In genomic region chr13:94381427-94381826, GRCm38 (mm10) we compare ENCODE assay signal across 17 mouse cellular contexts. TPM values are rescaled to one million over a fixed set of nuclear protein-coding genes. Genes with fewer than 3 reads are reported as not detected.
DNase-seq lines count a peak whose midpoint lies in the region; ATAC-seq and TF ChIP-seq lines count a peak whose summit lies in the region.
"Had no signal": no experiment of that assay in that cellular context is flagged by ENCODE, and none has a peak within 500 bp of the region (broad histone marks: within the 10 kb centered on the region; RNA-seq: fewer than 3 reads in every experiment).

No protein-coding gene starts in this region.

- H3K9ac ChIP-seq in hindbrain, postnatal 0 days (replicated peaks; ENCODE audit: low read length), result no peak overlapping the region
- H3K9ac ChIP-seq in hindbrain, embryonic 12.5 days, result no peak overlapping the region
- no peak overlapping the region for H3K9ac ChIP-seq in midbrain, embryonic 15.5 days
- no peak overlapping the region for H3K9ac ChIP-seq in midbrain, embryonic 13.5 days (replicated peaks)
- H3K9ac ChIP-seq in intestine, postnatal 0 days (ENCODE audit: low read depth, low read length), result no peak overlapping the region
- H3K9ac ChIP-seq: neural tube, embryonic 12.5 days; stomach, embryonic 15.5 days had no signal

- H3K27ac ChIP-seq in hindbrain, postnatal 0 days, result no peak overlapping the region
- no peak overlapping the region for H3K27ac ChIP-seq in hindbrain, embryonic 12.5 days
- H3K27ac ChIP-seq in midbrain, embryonic 15.5 days, result no peak overlapping the region
- H3K27ac ChIP-seq in midbrain, embryonic 13.5 days, result no peak overlapping the region
- H3K27ac ChIP-seq in intestine, postnatal 0 days (ENCODE audit: low read depth, low read length), result no peak overlapping the region
- H3K27ac ChIP-seq: forebrain, embryonic 10.5 days; heart, embryonic 13.5 days; hindbrain, embryonic 10.5 days; neural tube, embryonic 12.5 days; stomach, embryonic 15.5 days had no signal

- no peaks in the 10 kb centered on the region for H3K36me3 ChIP-seq in hindbrain, postnatal 0 days (ENCODE audit: insufficient read depth, low read length)
- H3K36me3 ChIP-seq in hindbrain, embryonic 12.5 days, result no peaks in the 10 kb centered on the region
- H3K36me3 ChIP-seq in midbrain, embryonic 15.5 days (replicated peaks), result no peaks in the 10 kb centered on the region
- no peaks in the 10 kb centered on the region for H3K36me3 ChIP-seq in midbrain, embryonic 13.5 days
- H3K36me3 ChIP-seq in intestine, postnatal 0 days (ENCODE audit: control insufficient read depth, insufficient read depth), result no peaks in the 10 kb centered on the region
- H3K36me3 ChIP-seq: forebrain, embryonic 10.5 days; heart, embryonic 13.5 days; hindbrain, embryonic 10.5 days; neural tube, embryonic 12.5 days; stomach, embryonic 15.5 days had no signal

- DNase-seq in hindbrain, postnatal 0 days (ENCODE audit: low spot score), result no peak
- no peak for DNase-seq in urinary bladder, postnatal 4 days (ENCODE audit: low spot score in 2 of 2)
- DNase-seq in frontal cortex, postnatal 14 days (ENCODE audit: low spot score in 2 of 2), result no peak
- DNase-seq: adrenal gland, postnatal 14 days; cerebellum, postnatal 25 days; kidney, adult 9 months had no signal

- no peak for TF ChIP-seq CTCF in hindbrain, postnatal 0 days (IDR thresholded peaks at IDR 0.05; ENCODE audit: low read depth)
- TF ChIP-seq CTCF in intestine, postnatal 0 days (IDR thresholded peaks at IDR 0.05; ENCODE audit: low read depth), result no peak

- H3K4me2 ChIP-seq in hindbrain, postnatal 0 days (ENCODE audit: low read depth, low read length), result no peak overlapping the region
- no peak overlapping the region for H3K4me2 ChIP-seq in hindbrain, embryonic 12.5 days (replicated peaks)
- no peak overlapping the region for H3K4me2 ChIP-seq in midbrain, embryonic 15.5 days
- no peak overlapping the region for H3K4me2 ChIP-seq in midbrain, embryonic 13.5 days (replicated peaks)
- H3K4me2 ChIP-seq in intestine, postnatal 0 days (replicated peaks; ENCODE audit: low read depth), result no peak overlapping the region
- H3K4me2 ChIP-seq: heart, embryonic 13.5 days; neural tube, embryonic 12.5 days; stomach, embryonic 15.5 days had no signal

- 0 out of 2 replicates have a peak, but pooled peaks have one; percentile 8 for ATAC-seq in hindbrain, postnatal 0 days
- no peak for ATAC-seq in hindbrain, embryonic 12.5 days (ENCODE audit: low FRiP score)
- ATAC-seq in midbrain, embryonic 15.5 days (replicated peaks), result 0 out of 2 replicates have a peak, but pooled peaks have one; percentile 7
- no peak for ATAC-seq in midbrain, embryonic 13.5 days
- peak; percentile 57; the same call in 1 of the 2 replicates for ATAC-seq in intestine, postnatal 0 days
- peak; percentile 36 for ATAC-seq in monocyte, adult 5-6 weeks (replicated peaks; ENCODE audit: insufficient number of reproducible peaks, low FRiP score, low TSS enrichment, poor library complexity, severe bottlenecking)

- no peak overlapping the region for H3K4me3 ChIP-seq in hindbrain, postnatal 0 days (ENCODE audit: low read length)
- no peak overlapping the region for H3K4me3 ChIP-seq in hindbrain, embryonic 12.5 days
- H3K4me3 ChIP-seq in midbrain, embryonic 15.5 days, result no peak overlapping the region
- H3K4me3 ChIP-seq in midbrain, embryonic 13.5 days (replicated peaks), result no peak overlapping the region
- no peak overlapping the region for H3K4me3 ChIP-seq in intestine, postnatal 0 days (ENCODE audit: low read depth, low read length)
- H3K4me3 ChIP-seq: forebrain, embryonic 10.5 days; heart, embryonic 13.5 days; hindbrain, embryonic 10.5 days; layer of hippocampus, adult 2 months; neural tube, embryonic 12.5 days; stomach, embryonic 15.5 days had no signal

- no peaks in the 10 kb centered on the region for H3K9me3 ChIP-seq in hindbrain, postnatal 0 days (ENCODE audit: low read length)
- no peaks in the 10 kb centered on the region for H3K9me3 ChIP-seq in hindbrain, embryonic 12.5 days (replicated peaks)
- H3K9me3 ChIP-seq in midbrain, embryonic 15.5 days, result no peaks in the 10 kb centered on the region
- H3K9me3 ChIP-seq in midbrain, embryonic 13.5 days, result no peaks in the 10 kb centered on the region
- no peaks in the 10 kb centered on the region for H3K9me3 ChIP-seq in intestine, postnatal 0 days (ENCODE audit: control insufficient read depth)
- H3K9me3 ChIP-seq: forebrain, embryonic 10.5 days; heart, embryonic 13.5 days; hindbrain, embryonic 10.5 days; neural tube, embryonic 12.5 days; stomach, embryonic 15.5 days had no signal

- 0 out of 2 replicates have a peak, but pooled peaks cover 2% of the 10 kb centered on the region for H3K4me1 ChIP-seq in hindbrain, postnatal 0 days (ENCODE audit: insufficient read depth, low read length)
- peaks cover 12% of the 10 kb centered on the region for H3K4me1 ChIP-seq in hindbrain, embryonic 12.5 days
- H3K4me1 ChIP-seq in midbrain, embryonic 15.5 days, result peaks cover 3% of the 10 kb centered on the region; the same call in 1 of the 2 replicates
- peaks cover 15% of the 10 kb centered on the region; the same call in 1 of the 2 replicates for H3K4me1 ChIP-seq in midbrain, embryonic 13.5 days (replicated peaks)
- peaks cover 5% of the 10 kb centered on the region; the same call in 1 of the 2 replicates for H3K4me1 ChIP-seq in intestine, postnatal 0 days (replicated peaks; ENCODE audit: control insufficient read depth, insufficient read depth, low read length)

- no peaks in the 10 kb centered on the region for H3K27me3 ChIP-seq in hindbrain, postnatal 0 days (ENCODE audit: insufficient read depth, low read length)
- H3K27me3 ChIP-seq in hindbrain, embryonic 12.5 days, result no peaks in the 10 kb centered on the region
- H3K27me3 ChIP-seq in midbrain, embryonic 15.5 days (replicated peaks), result no peaks in the 10 kb centered on the region
- H3K27me3 ChIP-seq in midbrain, embryonic 13.5 days, result no peaks in the 10 kb centered on the region
- H3K27me3 ChIP-seq in intestine, postnatal 0 days (replicated peaks; ENCODE audit: control insufficient read depth, insufficient read depth, low read length), result no peaks in the 10 kb centered on the region
- H3K27me3 ChIP-seq: heart, embryonic 13.5 days; neural tube, embryonic 12.5 days; stomach, embryonic 15.5 days had no signal

- WGBS in hindbrain, postnatal 0 days, result 83% methylated on average over 4 of the region's 4 CpGs
- 89% methylated on average over 4 of the region's 4 CpGs for WGBS in hindbrain, embryonic 12.5 days
- WGBS in midbrain, embryonic 15.5 days, result 91% methylated on average over 4 of the region's 4 CpGs
- WGBS in midbrain, embryonic 13.5 days, result 86% methylated on average over 4 of the region's 4 CpGs
- WGBS in intestine, postnatal 0 days, result 41% methylated on average over 4 of the region's 4 CpGs

RNA-seq across cellular contexts. Expression of gene Ap3b1, which starts 22.7 kb away (rescaled TPM):
- total RNA-seq in hindbrain, postnatal 0 days (2014; rRNA removed), result 14.7 and 16.9 TPM in 2 replicates
- polyA plus RNA-seq in hindbrain, postnatal 0 days (2015; fragmentation: Nextera tagmentation; extraction: Ambion mirVana), result 23.4 and 23.5 TPM in 2 replicates
- 40.5 and 43.9 TPM in 2 replicates for polyA plus RNA-seq in hindbrain, embryonic 12.5 days (2016; fragmentation: Nextera tagmentation; extraction: Ambion mirVana)
- 27.3 and 27.7 TPM in 2 replicates for polyA plus RNA-seq in midbrain, embryonic 15.5 days (2015; fragmentation: Nextera tagmentation; extraction: Ambion mirVana)
- 28.1 and 29.8 TPM in 2 replicates for polyA plus RNA-seq in midbrain, embryonic 13.5 days (2015; fragmentation: Nextera tagmentation; extraction: Ambion mirVana)
- 30.9 and 32.8 TPM in 2 replicates for polyA plus RNA-seq in intestine, postnatal 0 days (2015; fragmentation: Nextera tagmentation; extraction: Ambion mirVana)
- 89.3 to 127 TPM (median 95.5 TPM) in 3 replicates for total RNA-seq in monocyte, adult 5-6 weeks (2017)

Comparison
In these comparisons a context has a peak if more than half of its experiments do, and no peak if none do; other contexts are left out.
1. ATAC-seq: peak in hindbrain, postnatal 0 days (single experiment), midbrain, embryonic 15.5 days (single experiment), intestine, postnatal 0 days (single experiment) and monocyte, adult 5-6 weeks (single experiment); none in hindbrain, embryonic 12.5 days (single experiment) and midbrain, embryonic 13.5 days (single experiment).